Mouse (Mus musculus): ENCODE results near the gene Ctdnep1.

- no peak for TF ChIP-seq POLR2A (IDR thresholded peaks at IDR 0.05; ENCODE audit: insufficient read depth, low read depth, low read length)
- TF ChIP-seq CTCF (IDR thresholded peaks at IDR 0.05; ENCODE audit: insufficient read depth, low read depth, low read length), result no peak
These were observed 59.2 kb downstream of the Ctdnep1 start for GRCm38 (mm10) chr11:70040184-70040583.
